In the genomic region with DNA sequence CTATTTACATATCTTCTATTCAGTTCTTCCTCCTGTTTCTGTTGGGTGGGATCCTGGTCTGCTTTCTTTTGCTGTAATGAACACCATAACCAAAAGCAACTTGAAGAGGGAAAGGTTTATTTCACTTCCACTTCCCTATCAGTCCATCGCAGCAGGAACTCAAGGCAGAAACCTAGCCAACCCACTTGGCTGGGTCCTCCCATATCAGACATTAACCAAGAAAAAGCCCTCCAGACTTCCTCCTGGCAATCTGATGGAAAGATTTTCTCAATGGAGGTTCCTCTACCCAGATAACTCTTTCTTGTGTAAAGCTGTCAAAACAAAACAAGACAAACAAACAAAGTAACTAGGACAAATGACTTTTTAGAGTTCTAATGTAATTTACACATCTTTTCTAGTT, we compare ENCODE assay signal across 24 mouse cellular contexts.
"Had no signal": no experiment of that assay in that cellular context is flagged by ENCODE, and none has a peak within 500 bp of the region (broad histone marks: within the 10 kb centered on the region; RNA-seq: fewer than 3 reads in every experiment).

No protein-coding gene starts in this region.

- H3K9ac ChIP-seq: limb, embryonic 13.5 days; liver, embryonic 12.5 days; liver, embryonic 15.5 days; lung, embryonic 15.5 days; midbrain, embryonic 13.5 days; neural tube, embryonic 13.5 days; stomach, embryonic 15.5 days had no signal

- H3K27me3 ChIP-seq: limb, embryonic 13.5 days; liver, embryonic 12.5 days; liver, embryonic 15.5 days; lung, embryonic 15.5 days; megakaryocyte, embryonic 14.5 days; stomach, embryonic 15.5 days had no signal

- DNase-seq: kidney, postnatal 25 days; layer of hippocampus, adult 9-11 months; liver; lung, adult 18-20 months; lung, postnatal 10 days; lung, postnatal 36 days; retina, postnatal 1 day; right cerebral cortex, postnatal 25 days; spleen, adult 18-20 months; thymus, postnatal 36 days had no signal

- ATAC-seq: liver, embryonic 12.5 days; midbrain, embryonic 13.5 days; midbrain, embryonic 16.5 days had no signal

- H3K4me1 ChIP-seq: limb, embryonic 10.5 days; limb, embryonic 13.5 days; liver, embryonic 12.5 days; liver, embryonic 15.5 days; lung, embryonic 15.5 days; megakaryocyte, embryonic 14.5 days; midbrain, embryonic 10.5 days; midbrain, embryonic 13.5 days; neural tube, embryonic 13.5 days; stomach, embryonic 15.5 days had no signal

- H3K36me3 ChIP-seq: limb, embryonic 10.5 days; limb, embryonic 13.5 days; liver, embryonic 12.5 days; liver, embryonic 15.5 days; lung, embryonic 15.5 days; midbrain, embryonic 10.5 days; midbrain, embryonic 13.5 days; neural tube, embryonic 13.5 days; stomach, embryonic 15.5 days had no signal

- H3K4me3 ChIP-seq: layer of hippocampus, adult 2 months; limb, embryonic 10.5 days; limb, embryonic 13.5 days; liver, embryonic 12.5 days; liver, embryonic 15.5 days; lung, embryonic 15.5 days; megakaryocyte, embryonic 14.5 days; midbrain, embryonic 10.5 days; midbrain, embryonic 13.5 days; myocyte; neural tube, embryonic 13.5 days; stomach, embryonic 15.5 days had no signal

- H3K4me2 ChIP-seq: limb, embryonic 13.5 days; liver, embryonic 12.5 days; liver, embryonic 15.5 days; lung, embryonic 15.5 days; midbrain, embryonic 13.5 days; neural tube, embryonic 13.5 days; stomach, embryonic 15.5 days had no signal

- H3K27ac ChIP-seq: kidney, postnatal 0 days; layer of hippocampus, adult 2 months; limb, embryonic 10.5 days; limb, embryonic 13.5 days; liver, embryonic 12.5 days; liver, embryonic 15.5 days; lung, embryonic 15.5 days; midbrain, embryonic 10.5 days; midbrain, embryonic 13.5 days; neural tube, embryonic 13.5 days; stomach, embryonic 15.5 days had no signal

- H3K9me3 ChIP-seq: limb, embryonic 10.5 days; limb, embryonic 13.5 days; liver, embryonic 12.5 days; liver, embryonic 15.5 days; lung, embryonic 15.5 days; megakaryocyte, embryonic 14.5 days; midbrain, embryonic 10.5 days; midbrain, embryonic 13.5 days; neural tube, embryonic 13.5 days; stomach, embryonic 15.5 days had no signal
